Mouse (Mus musculus) midbrain, embryonic 11.5 days (tissue): ENCODE results near the gene Tcea2. TPM values are rescaled to one million over a fixed set of nuclear protein-coding genes. Genes with fewer than 3 reads are reported as not detected.

Experiments used
- ATAC-seq: fragments of 200-750 bp; cut with Nextera tagmentation; 2 replicates; pipeline ENCODE4 v1.8.0; 2017; ENCODE audit warnings: moderate TSS enrichment, moderate library complexity; ENCODE audit not compliant: low FRiP score
- DNase-seq: peaks from one replicate; pipeline ENCODE4 v3.0.0; 2015; ENCODE audit warnings: low spot score; ENCODE audit errors: missing footprints
- H3K27ac ChIP-seq: fragments of 300-500 bp; sonication (generic); 2 replicates; pipeline ENCODE4 v1.5.1; 2014; ENCODE audit warnings: low read depth, low read length
- H3K27me3 ChIP-seq: fragments of 300-500 bp; sonication (generic); 2 replicates; pipeline ENCODE4 v1.6.1; 2014; ENCODE audit warnings: mild to moderate bottlenecking, low read length, moderate library complexity, mixed read lengths; ENCODE audit not compliant: control insufficient read depth, insufficient read depth
- H3K36me3 ChIP-seq: fragments of 300-500 bp; sonication (generic); 2 replicates; pipeline ENCODE4 v1.6.1; 2014; ENCODE audit warnings: mild to moderate bottlenecking, low read length, moderate library complexity, mixed read lengths; ENCODE audit not compliant: control insufficient read depth, insufficient read depth
- H3K4me1 ChIP-seq: fragments of 300-500 bp; sonication (generic); 2 replicates; pipeline ENCODE4 v1.6.1; 2014; ENCODE audit warnings: low read length; ENCODE audit not compliant: control insufficient read depth, insufficient read depth
- H3K4me2 ChIP-seq: fragments of 300-500 bp; sonication (generic); 2 replicates; pipeline ENCODE4 v1.6.1; 2014; ENCODE audit warnings: mild to moderate bottlenecking, moderate library complexity
- H3K4me3 ChIP-seq: fragments of 300-500 bp; sonication (generic); 2 replicates; pipeline ENCODE4 v1.5.1; 2014; ENCODE audit warnings: low read depth, low read length
- H3K9ac ChIP-seq: fragments of 300-500 bp; sonication (generic); 2 replicates; pipeline ENCODE4 v1.6.1; 2014; ENCODE audit warnings: low read length
- H3K9me3 ChIP-seq: fragments of 300-500 bp; sonication (generic); 2 replicates; pipeline ENCODE4 v1.6.1; 2016; ENCODE audit warnings: low read length; ENCODE audit not compliant: control insufficient read depth
- WGBS: fragments of 180-500 bp; shearing (Covaris S2); extraction: QIAGEN DNeasy Blood & Tissue Kit; methylation state at CpG from one replicate; pipeline ENCODE4 v1.1.7; 2014; 5-methylcytosine and 5-hydroxymethylcytosine counted together
- polyA plus RNA-seq: library from polyadenylated mRNA; unstranded; fragments of >200 nt; fragmentation: Nextera tagmentation; extraction: Ambion mirVana; gene quantifications from 2 replicates; pipeline ENCODE4 v1.2.1, GENCODE M21; 2014

Gene Tcea2
- polyA plus RNA-seq, 1 experiment from 2014 or later, result 16.0 TPM

DNA sequence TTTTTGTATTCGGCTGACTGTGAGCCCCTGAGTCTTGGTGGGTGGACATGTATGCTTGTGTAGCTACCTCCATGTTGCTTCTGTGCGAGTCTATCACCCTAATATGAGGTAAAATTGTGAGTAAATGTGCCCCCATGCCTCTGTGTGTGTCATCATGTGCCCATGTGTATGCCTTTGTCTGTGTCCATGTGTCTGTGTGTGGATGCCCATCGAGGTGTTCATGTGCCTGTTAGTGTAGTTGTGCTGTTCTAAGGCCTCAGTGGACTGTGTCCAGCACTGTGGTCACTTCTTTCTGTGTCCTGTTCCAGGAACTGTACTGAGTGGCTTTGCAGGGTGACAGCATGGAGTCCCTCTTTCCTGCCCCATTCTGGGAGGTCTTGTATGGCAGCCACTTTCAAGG lies 35.3 kb downstream of the Tcea2 start:
- H3K27ac ChIP-seq, result peak overlapping the region; percentile 65
- peak overlapping the region; percentile 66 for H3K9ac ChIP-seq
- peak overlapping the region; percentile 46 for H3K4me2 ChIP-seq
- WGBS, result 72% methylated on average over 3 of the region's 3 CpGs
- H3K36me3 ChIP-seq, result no peaks in the 10 kb centered on the region
- no peak for DNase-seq
- H3K4me1 ChIP-seq, result peaks cover 16% of the 10 kb centered on the region
- peak; percentile 48 for ATAC-seq
- H3K4me3 ChIP-seq, result peak overlapping the region; percentile 31
- H3K9me3 ChIP-seq, result no peaks in the 10 kb centered on the region
- H3K27me3 ChIP-seq, result no peaks in the 10 kb centered on the region

DNA sequence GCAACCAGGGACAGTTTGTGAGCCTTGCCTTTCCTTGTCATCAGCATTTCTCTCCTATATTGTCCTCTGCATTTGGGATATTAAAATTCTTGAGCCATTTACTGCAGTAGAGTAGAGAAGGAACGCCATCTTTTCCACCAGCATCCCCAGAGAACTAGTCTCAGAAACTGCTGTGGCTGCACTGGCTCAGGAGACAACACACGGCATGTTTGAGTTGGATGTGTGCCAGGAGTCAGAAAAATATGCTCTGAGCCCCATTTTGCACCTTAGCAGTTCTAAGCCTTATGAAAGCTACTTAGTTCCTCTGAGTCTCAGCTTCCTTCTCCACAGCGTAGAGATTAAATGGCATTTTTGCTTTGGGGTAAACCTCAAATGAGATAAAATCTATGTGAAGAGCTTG lies 36.9 kb downstream of the Tcea2 start:
- no peak overlapping the region for H3K4me2 ChIP-seq
- no peak for DNase-seq

DNA sequence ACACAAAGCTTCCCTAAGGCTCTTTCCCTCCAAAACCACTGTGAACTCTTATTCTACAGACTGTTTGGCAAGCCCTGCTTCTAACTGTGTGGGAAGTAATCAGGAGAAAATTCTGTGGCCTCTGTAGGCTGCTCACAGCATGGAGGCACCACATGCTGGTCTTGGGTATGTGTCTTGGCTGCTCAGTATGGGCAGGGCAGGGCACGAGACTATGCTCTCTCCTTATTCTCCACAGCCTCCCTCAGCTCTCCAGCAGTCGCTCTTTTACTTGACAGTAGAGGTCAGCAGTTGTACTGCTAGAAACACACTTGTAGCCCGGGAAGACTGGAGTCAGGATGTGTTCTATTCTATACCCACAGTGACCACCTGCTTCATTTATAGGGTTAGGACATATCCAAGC lies 40.0 kb downstream of the Tcea2 start:
- Histone ChIP-seq H3K4me1 (peaks cover 4% of the 10 kb centered on the region; the same call in 1 of the 2 replicates), H3K27ac (no peak overlapping the region), H3K9ac (no peak overlapping the region), H3K9me3 (no peaks in the 10 kb centered on the region), H3K27me3 (no peaks in the 10 kb centered on the region), H3K4me2 (no peak overlapping the region), H3K4me3 (no peak overlapping the region), H3K36me3 (no peaks in the 10 kb centered on the region)
- ATAC-seq (no peak), DNase-seq (no peak)
- WGBS, result 24% methylated on average over 3 of the region's 3 CpGs

More for the DNA sequence above, 36.9 kb downstream of the Tcea2 start:
- 82% methylated on average over 3 of the region's 3 CpGs for WGBS
- Histone ChIP-seq H3K9me3 (no peaks in the 10 kb centered on the region), H3K4me3 (no peak overlapping the region), H3K27ac (no peak overlapping the region), H3K27me3 (no peaks in the 10 kb centered on the region), H3K4me1 (peaks cover 16% of the 10 kb centered on the region), H3K36me3 (no peaks in the 10 kb centered on the region), H3K9ac (no peak overlapping the region)
- ATAC-seq, result no peak

DNA sequence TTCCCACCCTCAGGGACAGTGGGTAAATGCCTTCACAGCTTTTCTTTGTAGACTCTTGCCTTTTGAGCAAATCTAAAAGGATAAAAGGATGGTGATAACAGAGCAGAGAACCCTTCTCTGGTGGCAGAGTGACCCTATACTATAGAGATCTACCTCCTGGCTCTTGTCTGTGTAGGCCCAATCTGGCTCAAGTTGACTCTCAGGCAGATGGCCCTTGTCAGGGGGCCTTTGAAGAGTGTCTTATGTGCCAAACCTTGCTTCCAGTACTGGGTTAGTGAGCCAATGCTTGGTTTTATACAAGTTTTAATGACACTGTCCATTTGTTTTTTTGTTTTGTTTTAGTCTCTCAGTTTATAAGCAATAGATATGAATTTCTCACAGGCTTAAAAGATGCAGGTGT lies 41.1 kb downstream of the Tcea2 start:
- no peak overlapping the region for H3K4me3 ChIP-seq
- H3K4me1 ChIP-seq, result no peaks in the 10 kb centered on the region
- no peak overlapping the region for H3K27ac ChIP-seq
- H3K27me3 ChIP-seq, result no peaks in the 10 kb centered on the region
- DNase-seq, result no peak
- H3K4me2 ChIP-seq, result no peak overlapping the region
- ATAC-seq, result no peak
- no peak overlapping the region for H3K9ac ChIP-seq
- H3K36me3 ChIP-seq, result no peaks in the 10 kb centered on the region
- H3K9me3 ChIP-seq, result no peaks in the 10 kb centered on the region

DNA sequence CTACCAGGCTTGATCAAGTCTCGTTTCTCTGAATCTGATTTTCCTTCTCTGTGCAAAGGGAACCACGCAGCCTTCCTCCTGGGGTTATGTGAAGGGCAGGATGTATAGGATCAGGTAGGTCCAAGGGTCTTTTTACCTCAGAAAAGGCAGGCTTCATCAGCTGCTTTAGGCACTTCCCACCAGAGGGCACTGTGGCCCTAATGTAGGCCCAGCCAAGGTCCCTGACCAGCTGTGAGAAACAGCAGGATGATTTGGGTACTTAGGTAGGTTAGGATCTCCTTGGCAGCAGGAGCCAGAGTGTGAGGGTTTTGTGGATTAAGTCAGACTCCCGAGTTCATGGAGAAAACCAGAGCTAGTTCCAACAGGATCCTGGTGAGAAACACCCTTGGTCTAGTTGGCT lies 42.1 kb downstream of the Tcea2 start:
- Histone ChIP-seq H3K4me1 (no peaks in the 10 kb centered on the region; the same call in 1 of the 2 replicates), H3K27me3 (no peaks in the 10 kb centered on the region), H3K36me3 (no peaks in the 10 kb centered on the region), H3K4me3 (no peak overlapping the region), H3K9me3 (no peaks in the 10 kb centered on the region), H3K4me2 (no peak overlapping the region), H3K9ac (no peak overlapping the region), H3K27ac (no peak overlapping the region)
- ATAC-seq, result 0 out of 2 replicates have a peak, but pooled peaks have one; percentile 57
- WGBS, result 13% methylated on average over 3 of the region's 3 CpGs
- DNase-seq, result peak; percentile 90

DNA sequence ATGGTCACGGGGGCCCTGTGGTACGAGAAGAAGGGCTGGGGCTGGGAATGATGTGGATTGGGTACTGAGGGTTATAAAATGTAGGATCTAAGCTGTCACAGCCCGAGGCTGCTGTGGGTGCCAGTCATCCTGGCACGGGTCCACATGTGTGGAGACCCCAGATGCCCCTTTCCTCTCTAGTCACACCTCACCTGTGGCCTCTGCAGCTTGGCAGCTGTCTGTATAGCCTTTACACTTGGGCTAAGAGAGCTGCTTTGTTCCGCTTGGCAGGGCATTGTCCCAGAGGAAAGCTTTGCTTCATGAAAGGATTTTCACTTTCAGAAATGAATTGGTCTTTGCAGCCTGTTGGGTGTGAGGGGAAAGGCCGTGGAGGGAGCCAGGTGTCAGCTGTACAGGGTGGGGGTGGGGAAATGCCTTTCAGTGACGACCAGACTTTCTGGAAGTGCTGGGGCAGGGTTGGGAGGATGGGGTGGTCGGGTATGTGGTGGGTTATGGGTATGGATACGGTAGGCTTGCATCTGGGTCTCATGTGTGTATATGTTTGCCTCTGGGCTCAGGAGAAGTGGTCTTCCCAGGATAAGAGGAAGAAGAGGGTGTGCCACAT lies 47.7 kb downstream of the Tcea2 start:
- Histone ChIP-seq H3K4me2 (no peak overlapping the region), H3K9me3 (no peaks in the 10 kb centered on the region), H3K4me3 (no peak overlapping the region), H3K27ac (no peak overlapping the region), H3K4me1 (peaks cover 6% of the 10 kb centered on the region), H3K9ac (no peak overlapping the region), H3K27me3 (no peaks in the 10 kb centered on the region), H3K36me3 (no peaks in the 10 kb centered on the region)
- WGBS, result 50% methylated on average over 9 of the region's 9 CpGs
- DNase-seq (peak; percentile 85), ATAC-seq (0 out of 2 replicates have a peak, but pooled peaks have one; percentile 57)

DNA sequence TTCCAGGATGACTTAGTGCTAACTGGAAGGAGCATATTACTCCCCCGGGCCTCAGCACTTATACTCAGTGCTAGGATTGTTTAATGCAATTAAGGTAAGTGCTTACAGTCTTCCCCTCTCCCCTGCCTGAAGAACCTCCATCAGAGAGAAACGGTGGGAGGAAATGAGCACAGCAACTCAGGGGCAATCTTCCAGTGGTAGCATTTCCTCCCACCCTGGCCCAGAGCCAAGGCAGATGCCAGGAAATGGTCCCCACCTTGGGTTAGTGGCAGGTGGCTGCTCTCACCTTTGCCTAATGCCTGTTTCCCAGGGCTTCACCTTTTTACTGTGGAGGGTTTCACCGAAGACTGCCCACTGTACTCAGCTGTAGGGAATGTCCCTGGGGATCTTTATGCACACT lies 49.9 kb downstream of the Tcea2 start:
- H3K27ac ChIP-seq, result no peak overlapping the region
- no peak for DNase-seq
- H3K36me3 ChIP-seq, result no peaks in the 10 kb centered on the region
- H3K4me1 ChIP-seq, result peaks cover 6% of the 10 kb centered on the region
- ATAC-seq, result no peak
- H3K4me3 ChIP-seq, result no peak overlapping the region
- no peak overlapping the region for H3K9ac ChIP-seq
- no peak overlapping the region for H3K4me2 ChIP-seq
- WGBS, result 77% methylated on average over 3 of the region's 3 CpGs
- no peaks in the 10 kb centered on the region for H3K27me3 ChIP-seq
- H3K9me3 ChIP-seq, result no peaks in the 10 kb centered on the region

Other genes starting within 250 kb of the Tcea2 start
- gene Zbtb46, start 220.9 kb upstream of the Tcea2 start, polyA plus RNA-seq, result 16.2 and 16.5 TPM in 2 replicates
- gene Abhd16b, start 187.1 kb upstream of the Tcea2 start, polyA plus RNA-seq, result 0.15 and 0.21 TPM in 2 replicates
- gene Tpd52l2, start 183.2 kb upstream of the Tcea2 start, polyA plus RNA-seq, result 146 and 149 TPM in 2 replicates
- gene Dnajc5, start 159.8 kb upstream of the Tcea2 start, polyA plus RNA-seq, result 93.6 and 102 TPM in 2 replicates
- 46.4 and 50.2 TPM in 2 replicates for gene Uckl1, start 95.4 kb upstream of the Tcea2 start, polyA plus RNA-seq
- 77.0 and 82.6 TPM in 2 replicates for gene Prpf6, start 88.4 kb upstream of the Tcea2 start, polyA plus RNA-seq
- 24.6 and 27.0 TPM in 2 replicates for gene Zfp512b, start 87.5 kb upstream of the Tcea2 start, polyA plus RNA-seq
- 63.4 and 64.4 TPM in 2 replicates for gene Samd10, start 81.1 kb upstream of the Tcea2 start, polyA plus RNA-seq
- gene Gm29797, start 23.3 kb upstream of the Tcea2 start, polyA plus RNA-seq, result not detected in 2 replicates
- 12.5 and 14.6 TPM in 2 replicates for gene Sox18, start 8.7 kb upstream of the Tcea2 start, polyA plus RNA-seq
- gene Rgs19, start 13.7 kb downstream of the Tcea2 start, polyA plus RNA-seq, result 61.6 and 65.4 TPM in 2 replicates
- not detected in 2 replicates for gene Lkaaear1, start 18.1 kb downstream of the Tcea2 start, polyA plus RNA-seq
- gene Oprl1, start 34.7 kb downstream of the Tcea2 start, polyA plus RNA-seq, result 21.7 and 22.9 TPM in 2 replicates
- gene Myt1, start 83.0 kb downstream of the Tcea2 start, polyA plus RNA-seq, result 28.7 and 31.0 TPM in 2 replicates
- gene Pcmtd2, start 157.5 kb downstream of the Tcea2 start, polyA plus RNA-seq, result 36.5 and 37.7 TPM in 2 replicates
- 100 and 102 TPM in 2 replicates for gene Polr3k, start 184.0 kb downstream of the Tcea2 start, polyA plus RNA-seq